Comparison of ENCODE assay signal across 29 mouse cellular contexts in genomic region chr16:3982173-3982572, GRCm38 (mm10). TPM values are rescaled to one million over a fixed set of nuclear protein-coding genes. Genes with fewer than 3 reads are reported as not detected.
DNase-seq lines count a peak whose midpoint lies in the region; ATAC-seq and TF ChIP-seq lines count a peak whose summit lies in the region.
"Had no signal": no experiment of that assay in that cellular context is flagged by ENCODE, and none has a peak within 500 bp of the region (broad histone marks: within the 10 kb centered on the region; RNA-seq: fewer than 3 reads in every experiment).

No protein-coding gene starts in this region.

- ATAC-seq in common myeloid progenitor, adult 5-6 weeks (replicated peaks; ENCODE audit: low read depth, poor library complexity, severe bottlenecking) = peak; percentile 82
- ATAC-seq in megakaryocyte progenitor cell, adult 5-6 weeks (replicated peaks; ENCODE audit: poor library complexity) = peak; percentile 80
- ATAC-seq: forebrain, embryonic 14.5 days; liver, postnatal 0 days; lung, postnatal 0 days had no signal

- TF ChIP-seq POLR2A in kidney, adult 2 months (IDR thresholded peaks at IDR 0.05; ENCODE audit: low read depth, low read length) = no peak

- H3K36me3 ChIP-seq in kidney, adult 2 months (ENCODE audit: control insufficient read depth, insufficient read depth, low read length) = no peaks in the 10 kb centered on the region; the same call in none of the 2 replicates

- H3K27ac ChIP-seq in kidney, adult 2 months (ENCODE audit: insufficient read depth, low read depth, low read length) = no peak overlapping the region
- H3K27ac ChIP-seq: gastrocnemius, adult 2 months; hindbrain, embryonic 12.5 days; limb, embryonic 12.5 days; macrophage; stomach, postnatal 0 days had no signal

- H3K4me3 ChIP-seq in kidney, adult 2 months (ENCODE audit: insufficient read depth, low read depth, low read length) = no peak overlapping the region
- H3K4me3 ChIP-seq: gastrocnemius, adult 2 months; heart, embryonic 12.5 days; hindbrain, embryonic 12.5 days; limb, embryonic 12.5 days had no signal

- intact Hi-C loops in heart, postnatal 25 days (cut with DNase I) = no loop called here

- no peaks in the 10 kb centered on the region for H3K27me3 ChIP-seq in kidney, adult 2 months (replicated peaks; ENCODE audit: control insufficient read depth, insufficient read depth, low read length)
- H3K27me3 ChIP-seq: heart, embryonic 12.5 days; hindbrain, embryonic 12.5 days; limb, embryonic 12.5 days had no signal

- TF ChIP-seq CTCF in kidney, adult 2 months (conservative IDR thresholded peaks at IDR 0.05; ENCODE audit: insufficient read depth, insufficient read length, low read depth, low read length) = no peak

- peak; percentile 55 to 66 for DNase-seq in B cell, adult 2 months
- peak; percentile 41 for DNase-seq in CD4-positive, CD25-positive, alpha-beta regulatory T cell, adult 2 months (ENCODE audit: low read depth, low spot score)
- DNase-seq in kidney, adult 2 months = no peak
- no peak for DNase-seq in heart, postnatal 25 days (ENCODE audit: low spot score)
- no peak for DNase-seq in adrenal gland, adult 8-10 months
- DNase-seq in cerebellum, adult 9-10 months = no peak
- DNase-seq: cerebellum, adult 2 months; cerebellum, postnatal 36 days; gastrocnemius, adult 2 months; heart, adult 11 months; heart, postnatal 10 days; kidney, adult 8-10 months; kidney, postnatal 14 days; liver, postnatal 0 days; right cerebral cortex, postnatal 25 days; spleen, adult 18-20 months; thymus, adult 2 months had no signal

- H3K4me1 ChIP-seq in kidney, adult 2 months (ENCODE audit: control insufficient read depth, insufficient read depth, low read length) = no peaks in the 10 kb centered on the region
- H3K4me1 ChIP-seq: hindbrain, embryonic 12.5 days; limb, embryonic 12.5 days had no signal

- WGBS in kidney, adult 2 months = 82% methylated on average over 4 of the region's 4 CpGs

RNA-seq across cellular contexts. Expression of gene Nlrc3, which starts 5.7 kb away (rescaled TPM):
- 4.5 and 5.7 TPM in 2 replicates for total RNA-seq in common myeloid progenitor, adult 5-6 weeks (2017)
- 0.39 and 1.0 TPM in 2 replicates for total RNA-seq in megakaryocyte progenitor cell, adult 5-6 weeks (2015)
- total RNA-seq in megakaryocyte progenitor cell, adult 5-6 weeks (2017) = 0.29 and 1.1 TPM in 2 replicates
- polyA plus RNA-seq in kidney, adult 2 months (2012; rRNA removed) = 3.8 and 4.0 TPM in 2 replicates
- 1 to 10 TPM; 1.1 to 1.6 TPM for total RNA-seq in heart, postnatal 25 days (2021)
- total RNA-seq in adrenal gland, adult 8-10 months (2022) = 1 to 10 TPM; 3.0 to 6.3 (median 3.8) TPM

RNA-seq across cellular contexts. Expression of gene Slx4, which starts 21.4 kb away (rescaled TPM):
- total RNA-seq in common myeloid progenitor, adult 5-6 weeks (2017) = 23.5 and 33.1 TPM in 2 replicates
- total RNA-seq in megakaryocyte progenitor cell, adult 5-6 weeks (2015) = 19.7 and 22.6 TPM in 2 replicates
- total RNA-seq in megakaryocyte progenitor cell, adult 5-6 weeks (2017) = 25.6 and 30.3 TPM in 2 replicates
- 36.0 and 41.0 TPM in 2 replicates for polyA plus RNA-seq in kidney, adult 2 months (2012; rRNA removed)
- total RNA-seq in heart, postnatal 25 days (2021) = 1 to 10 TPM; 9.0 to 9.1 TPM
- 10 to 100 TPM; 22.0 to 41.0 (median 29.6) TPM for total RNA-seq in adrenal gland, adult 8-10 months (2022)

RNA-seq across cellular contexts. Expression of gene Dnase1, which starts 54.6 kb away (rescaled TPM):
- 0.32 TPM in 1 of 2 replicates, not detected in the other for total RNA-seq in common myeloid progenitor, adult 5-6 weeks (2017)
- total RNA-seq in megakaryocyte progenitor cell, adult 5-6 weeks (2015) = not detected in 2 replicates
- 0.57 and 1.00 TPM in 2 replicates for total RNA-seq in megakaryocyte progenitor cell, adult 5-6 weeks (2017)
- polyA plus RNA-seq in kidney, adult 2 months (2012; rRNA removed) = 2,240 and 2,440 TPM in 2 replicates
- not detected for total RNA-seq in heart, postnatal 25 days (2021)
- not detected for total RNA-seq in adrenal gland, adult 8-10 months (2022)
- total RNA-seq: heart, postnatal 10 days; layer of hippocampus, adult 18-20 months; layer of hippocampus, postnatal 25 days; midbrain, postnatal 0 days had no signal
- polyA plus RNA-seq: macrophage had no signal

Comparison
In these comparisons a context has a peak if more than half of its experiments do, and no peak if none do; other contexts are left out.
1. DNase-seq: peak in B cell, adult 2 months (2 of 2) and CD4-positive, CD25-positive, alpha-beta regulatory T cell, adult 2 months (single experiment); none in kidney, adult 2 months (single experiment), heart, postnatal 25 days (single experiment), adrenal gland, adult 8-10 months (single experiment) and cerebellum, adult 9-10 months (single experiment).